Mouse (Mus musculus) MEL (cell line): ENCODE measurements around the gene Mfsd4a. TPM values are rescaled to one million over a fixed set of nuclear protein-coding genes. Genes with fewer than 3 reads are reported as not detected.

Source experiments
- DNase-seq: peaks from one replicate; pipeline ENCODE4 v3.0.0; 2011; ENCODE audit warnings: low read depth, low spot score
- H3K27ac ChIP-seq: 2 replicates; pipeline ENCODE4 v1.5.1; 2012; ENCODE audit warnings: low read depth, mild to moderate bottlenecking, control low read depth, low read length, moderate library complexity; ENCODE audit not compliant: control insufficient read depth
- H3K27me3 ChIP-seq, 2 experiments: fragments of 150-350 bp in 1 of 2; sonication (generic) in 1 of 2; 2 replicates each; pipeline ENCODE4 v1.6.1; 2012; ENCODE audit warnings: low read length in 2 of 2, mild to moderate bottlenecking in 2 of 2, improper control_type of control experiment in 1 of 2, moderate library complexity in 1 of 2; ENCODE audit not compliant: insufficient read depth in 2 of 2, control insufficient read depth in 1 of 2
- H3K36me3 ChIP-seq, 2 experiments: 2 replicates each; pipeline ENCODE4 v1.6.1; 2012 to 2014; ENCODE audit warnings: low read length in 2 of 2, improper control_type of control experiment in 1 of 2, inconsistent platforms in 1 of 2, mild to moderate bottlenecking in 1 of 2; ENCODE audit not compliant: insufficient read depth in 2 of 2, control insufficient read depth in 1 of 2
- H3K4me1 ChIP-seq, 2 experiments: fragments of 150-350 bp in 1 of 2; sonication (generic) in 1 of 2; 2 replicates each; pipeline ENCODE4 v1.6.1; 2012; ENCODE audit warnings: low read length in 2 of 2, improper control_type of control experiment in 1 of 2, mild to moderate bottlenecking in 1 of 2; ENCODE audit not compliant: insufficient read depth in 2 of 2, control insufficient read depth in 1 of 2
- H3K4me3 ChIP-seq, 2 experiments: fragments of 150-350 bp in 1 of 2; sonication (generic) in 1 of 2; 2 replicates each; pipeline ENCODE4 v1.5.1; 2012; ENCODE audit warnings: low read depth in 2 of 2, low read length in 2 of 2, mild to moderate bottlenecking in 2 of 2, moderate library complexity in 2 of 2, control low read depth in 1 of 2, improper control_type of control experiment in 1 of 2; ENCODE audit not compliant: control insufficient read depth in 1 of 2, insufficient read depth in 1 of 2
- H3K79me2 ChIP-seq: 2 replicates; pipeline ENCODE4 v1.6.1; 2012; ENCODE audit warnings: mild to moderate bottlenecking, low read length, moderate library complexity; ENCODE audit not compliant: control insufficient read depth, poor library complexity, insufficient read depth
- H3K9ac ChIP-seq: 2 replicates; pipeline ENCODE4 v1.6.1; 2012; ENCODE audit warnings: low read depth, mild to moderate bottlenecking, control low read depth, low read length, moderate library complexity; ENCODE audit not compliant: control insufficient read depth, poor library complexity, severe bottlenecking
- H3K9me3 ChIP-seq: fragments of 150-350 bp; sonication (generic); replicated peaks from 2 replicates; pipeline ENCODE4 v1.6.1; 2012; ENCODE audit warnings: mild to moderate bottlenecking, low read length, improper control_type of control experiment, moderate library complexity; ENCODE audit not compliant: insufficient read depth
- BHLHE40 ChIP-seq: IDR thresholded peaks from 2 replicates; pipeline ENCODE4 v1.6.1; 2012; ENCODE audit warnings: low read depth, mild to moderate bottlenecking, inconsistent platforms, low read length, improper control_type of control experiment, borderline replicate concordance
- CHD2 ChIP-seq: IDR thresholded peaks from 2 replicates; pipeline ENCODE4 v1.6.1; 2011; ENCODE audit warnings: low read length, improper control_type of control experiment
- CTCF ChIP-seq, 3 experiments: IDR thresholded peaks in 2 of 3; conservative IDR thresholded peaks in 1 of 3; 2 replicates each; pipeline ENCODE4 v1.5.1; 2011 to 2012; ENCODE audit warnings: low read length in 3 of 3, low read depth in 2 of 3, mild to moderate bottlenecking in 2 of 3, improper control_type of control experiment in 1 of 3, inconsistent platforms in 1 of 3, mixed read lengths in 1 of 3, moderate library complexity in 1 of 3; ENCODE audit not compliant: control insufficient read depth in 1 of 3, insufficient read depth in 1 of 3, poor library complexity in 1 of 3, severe bottlenecking in 1 of 3
- ETS1 ChIP-seq: IDR thresholded peaks from 2 replicates; pipeline ENCODE4 v1.6.1; 2012; ENCODE audit warnings: low read depth, mild to moderate bottlenecking, inconsistent platforms, low read length, improper control_type of control experiment, moderate library complexity
- GABPA ChIP-seq: IDR thresholded peaks from 2 replicates; pipeline ENCODE4 v1.6.1; 2012; ENCODE audit warnings: low read depth, mild to moderate bottlenecking, inconsistent platforms, low read length, improper control_type of control experiment, moderate library complexity
- KAT2A ChIP-seq: conservative IDR thresholded peaks from 2 replicates; pipeline ENCODE4 v1.6.1; 2012; ENCODE audit warnings: low read depth, low read length, improper control_type of control experiment, inconsistent platforms
- MAFK ChIP-seq: IDR thresholded peaks from 2 replicates; pipeline ENCODE4 v1.6.1; 2011; ENCODE audit warnings: low read depth, mild to moderate bottlenecking, low read length, improper control_type of control experiment, borderline replicate concordance
- MAZ ChIP-seq: IDR thresholded peaks from 2 replicates; pipeline ENCODE4 v1.6.1; 2012; ENCODE audit warnings: low read depth, mild to moderate bottlenecking, inconsistent platforms, low read length, improper control_type of control experiment
- MYB ChIP-seq: IDR thresholded peaks from 2 replicates; pipeline ENCODE4 v1.6.1; 2011; ENCODE audit warnings: mild to moderate bottlenecking, low read depth, low read length, improper control_type of control experiment
- MYC ChIP-seq: IDR thresholded peaks from 2 replicates; pipeline ENCODE4 v1.6.1; 2011; ENCODE audit warnings: low read depth, mild to moderate bottlenecking, low read length, improper control_type of control experiment, moderate library complexity
- POLR2A ChIP-seq, 2 experiments: IDR thresholded peaks; 2 replicates each; pipeline ENCODE4 v1.6.1; 2011 to 2012; ENCODE audit warnings: low read length in 2 of 2, mild to moderate bottlenecking in 2 of 2, control low read depth in 1 of 2, improper control_type of control experiment in 1 of 2, low read depth in 1 of 2, moderate library complexity in 1 of 2; ENCODE audit not compliant: control insufficient read depth in 1 of 2, insufficient read depth in 1 of 2, poor library complexity in 1 of 2
- POLR2AphosphoS5 ChIP-seq: IDR thresholded peaks from 2 replicates; pipeline ENCODE4 v1.6.1; 2012; ENCODE audit warnings: low read depth, borderline replicate concordance, mild to moderate bottlenecking, inconsistent platforms, low read length, moderate library complexity, mixed read lengths
- SIN3A ChIP-seq: IDR thresholded peaks from 2 replicates; pipeline ENCODE4 v1.6.1; 2012; ENCODE audit warnings: low read length, improper control_type of control experiment, inconsistent platforms
- SMC3 ChIP-seq: IDR thresholded peaks from 2 replicates; pipeline ENCODE4 v1.6.1; 2011; ENCODE audit warnings: low read depth, low read length, improper control_type of control experiment
- TAL1 ChIP-seq: IDR thresholded peaks from 2 replicates; pipeline ENCODE4 v1.6.1; 2012; ENCODE audit warnings: mild to moderate bottlenecking, inconsistent platforms, low read length, moderate library complexity, mixed read lengths
- UBTF ChIP-seq: IDR thresholded peaks from 2 replicates; pipeline ENCODE4 v1.6.1; 2012; ENCODE audit warnings: low read depth, mild to moderate bottlenecking, inconsistent platforms, low read length, improper control_type of control experiment, moderate library complexity, borderline replicate concordance; ENCODE audit not compliant: insufficient read depth
- USF2 ChIP-seq, 2 experiments: IDR thresholded peaks; 2 replicates each; pipeline ENCODE4 v1.6.1; 2011 to 2012; ENCODE audit warnings: improper control_type of control experiment in 2 of 2, low read length in 2 of 2, borderline replicate concordance in 1 of 2, inconsistent platforms in 1 of 2, low read depth in 1 of 2, mild to moderate bottlenecking in 1 of 2; ENCODE audit not compliant: insufficient read depth in 1 of 2
- ZKSCAN1 ChIP-seq: IDR thresholded peaks from 2 replicates; pipeline ENCODE4 v1.6.1; 2012; ENCODE audit warnings: low read depth, mild to moderate bottlenecking, inconsistent platforms, low read length, improper control_type of control experiment, moderate library complexity
- ZMIZ1 ChIP-seq: IDR thresholded peaks from 2 replicates; pipeline ENCODE4 v1.6.1; 2012; ENCODE audit warnings: low read depth, mild to moderate bottlenecking, inconsistent platforms, low read length, improper control_type of control experiment, moderate library complexity
- ZNF384 ChIP-seq: IDR thresholded peaks from 2 replicates; pipeline ENCODE4 v1.6.1; 2012; ENCODE audit warnings: low read depth, mild to moderate bottlenecking, inconsistent platforms, low read length, improper control_type of control experiment
- polyA plus RNA-seq, 2 experiments: library from polyadenylated mRNA; stranded (reverse) in 1 of 2; unstranded in 1 of 2; fragments of >175 nt in 1 of 2; fragments of >200 nt in 1 of 2; gene quantifications; 2 replicates each; pipeline versions ENCODE4 v1.2.1 to v1.2.4; 2012; ENCODE audit warnings: low replicate concordance in 2 of 2, low read depth in 1 of 2; ENCODE audit not compliant: insufficient read length in 2 of 2, insufficient read depth in 1 of 2, missing spikeins in 1 of 2
- total RNA-seq: library from RNA; depleted of rRNA; stranded (reverse); fragments of 300-350 nt; gene quantifications from 2 replicates; pipeline ENCODE4 v1.2.3, GENCODE M21; 2012

The Mfsd4a gene
- total and polyA plus RNA-seq, 3 experiments = 3.6 to 15.5 TPM; not detected in 1

GRCm38 (mm10) chr1:132090266-132090665 is 22.4 kb upstream of the Mfsd4a start:
- no peaks in the 10 kb centered on the region for H3K9me3 ChIP-seq
- TF ChIP-seq SIN3A (no peak), MAFK (no peak), CTCF (IDR thresholded peaks at IDR 0.05 in 2 of 3, conservative IDR thresholded peaks at IDR 0.05 in 1 of 3; ENCODE audit: control insufficient read depth in 1 of 3, insufficient read depth in 1 of 3, low read depth in 2 of 3, low read length in 3 of 3, poor library complexity in 1 of 3, severe bottlenecking in 1 of 3) (no peak), UBTF (no peak), ZMIZ1 (no peak), BHLHE40 (no peak), KAT2A (no peak), SMC3 (no peak), MYB (no peak), ZNF384 (no peak)
- DNase-seq = no peak
- H3K79me2 ChIP-seq = no peaks in the 10 kb centered on the region
- H3K27ac ChIP-seq = no peak overlapping the region
- no peak overlapping the region for H3K9ac ChIP-seq
- no peaks in the 10 kb centered on the region for H3K27me3 ChIP-seq
- peaks cover 0 to 11% of the 10 kb centered on the region in 2 experiments; a peak in 2 of 4 replicates for H3K36me3 ChIP-seq
- H3K4me1 ChIP-seq = peaks cover 6 to 12% of the 10 kb centered on the region in 2 experiments
- no peak overlapping the region for H3K4me3 ChIP-seq

- H3K36me3 ChIP-seq = peaks cover 0 to 13% of the 10 kb centered on the region in 2 experiments; a peak in 2 of 4 replicates
- peaks cover 11 to 14% of the 10 kb centered on the region in 2 experiments for H3K4me1 ChIP-seq
- H3K9me3 ChIP-seq = no peaks in the 10 kb centered on the region
- no peak overlapping the region for H3K27ac ChIP-seq
- no peaks in the 10 kb centered on the region for H3K79me2 ChIP-seq
- DNase-seq = no peak
- no peaks in the 10 kb centered on the region for H3K27me3 ChIP-seq
- H3K4me3 ChIP-seq = no peak overlapping the region
- H3K9ac ChIP-seq = no peak overlapping the region
- no peak for TF ChIP-seq TAL1
- TF ChIP-seq ZMIZ1 = no peak
- TF ChIP-seq, all 39 proteins: peak for 0
These were observed 21.9 kb upstream of the Mfsd4a start for GRCm38 (mm10) chr1:132089767-132090166.

- no peak for DNase-seq
- Histone ChIP-seq H3K9ac (no peak overlapping the region), H3K27ac (no peak overlapping the region), H3K79me2 (no peaks in the 10 kb centered on the region), H3K9me3 (no peaks in the 10 kb centered on the region), H3K36me3 (peaks cover 0 to 13% of the 10 kb centered on the region in 2 experiments; a peak in 2 of 4 replicates), H3K27me3 (no peaks in the 10 kb centered on the region), H3K4me1 (peaks cover 12 to 17% of the 10 kb centered on the region in 2 experiments), H3K4me3 (no peak overlapping the region)
- TF ChIP-seq ETS1 (no peak), MAZ (no peak), CHD2 (no peak), MYC (no peak), BHLHE40 (no peak), ZKSCAN1 (no peak), POLR2AphosphoS5 (no peak), POLR2A (IDR thresholded peaks at IDR 0.05; ENCODE audit: control insufficient read depth in 1 of 2, insufficient read depth in 1 of 2, low read depth in 1 of 2, low read length in 2 of 2, poor library complexity in 1 of 2) (no peak), GABPA (no peak), USF2 (IDR thresholded peaks at IDR 0.05; ENCODE audit: borderline replicate concordance in 1 of 2, insufficient read depth in 1 of 2, low read depth in 1 of 2, low read length in 2 of 2) (no peak)
These were observed 20.4 kb upstream of the Mfsd4a start for GRCm38 (mm10) chr1:132088181-132088671.
